Mouse (Mus musculus) heart, postnatal 14 days (tissue): ENCODE results near the gene Olfr734. TPM values are rescaled to one million over a fixed set of nuclear protein-coding genes. Genes with fewer than 3 reads are reported as not detected.

ENCODE experiments used
- DNase-seq, 2 experiments: peaks; one replicate each; pipeline ENCODE4 v3.0.0; 2021 to 2022
- intact Hi-C: fragments of 180-260 bp; cut with DNase I; formaldehyde crosslinking; loops from one replicate; pipeline ENCODE4 v1.15.1; 2025
- long read RNA-seq, 2 experiments: library from polyadenylated mRNA; stranded (forward); transcript quantifications; one replicate each; pipeline ENCODE4 v2.0.0; 2021
- total RNA-seq, 2 experiments: library from RNA; stranded (reverse); gene quantifications; 2 replicates each; pipeline ENCODE4 v1.2.3; 2021

The Olfr734 gene
- not detected for total RNA-seq
- long read RNA-seq, experiment 1: 0 reads
- long read RNA-seq, experiment 2: 0 reads

GRCm38 (mm10) chr14:50326661-50327060 is at the start of gene Olfr734:
Gene Olfr734 (minus strand): TSS chr14:50326761.
- intact Hi-C loops: no loop called here

GRCm38 (mm10) chr14:50363561-50363960 is 37.0 kb upstream of the Olfr734 start:
- intact Hi-C loops: no loop called here
- DNase-seq: no peak

More at GRCm38 (mm10) chr14:50326661-50327060, at the start of gene Olfr734:
- DNase-seq: no peak

DNA sequence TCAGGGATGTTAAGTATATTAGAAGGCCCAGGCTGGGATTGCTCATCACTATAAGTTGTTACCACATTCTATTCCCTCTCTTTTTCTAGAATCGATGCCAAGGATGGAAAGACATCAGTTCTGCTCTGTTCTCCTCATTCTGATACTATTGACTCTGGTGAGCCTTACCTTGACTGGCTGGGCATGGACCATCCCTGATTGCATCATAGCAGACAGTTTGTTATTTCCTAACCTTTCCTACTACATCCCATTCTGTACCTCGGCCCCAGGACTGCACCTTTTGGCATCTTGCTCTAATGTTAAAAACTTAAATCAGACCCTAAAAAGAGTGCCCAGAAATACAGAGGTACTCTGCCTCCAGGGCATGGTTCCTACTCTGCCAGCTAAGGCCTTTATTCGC is 33.9 kb upstream of the Olfr734 start:
- no peak for DNase-seq
- intact Hi-C loops: no loop called here

DNA sequence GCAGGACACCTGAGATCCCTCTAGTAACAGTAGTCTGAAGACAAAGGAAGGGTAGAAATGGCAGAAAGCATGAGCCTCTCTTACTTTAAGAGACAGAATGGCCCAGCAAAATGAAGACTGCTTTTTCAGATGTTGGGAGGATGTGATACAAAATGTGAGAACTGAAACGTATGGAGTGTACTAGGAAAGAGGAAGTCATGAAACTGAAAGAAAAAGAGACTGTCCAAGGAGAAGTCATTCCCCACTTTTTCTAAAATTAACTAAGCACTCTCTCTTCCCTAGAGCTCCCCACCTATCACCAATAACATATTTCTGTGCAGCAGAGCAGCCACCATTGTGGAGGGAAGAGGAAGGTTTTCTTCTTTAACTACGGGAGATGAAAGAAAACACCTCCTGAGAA is 31.0 kb upstream of the Olfr734 start, which contains the start of gene Tlr11:
Gene Tlr11, plus strand, starts transcription at position 322 of the 400 bp plus-strand sequence.
- DNase-seq: no peak

GRCm38 (mm10) chr14:50356725-50357124 is 30.2 kb upstream of the Olfr734 start:
- no peak for DNase-seq
- intact Hi-C loops: no loop called here

More for the DNA sequence above, 31.0 kb upstream of the Olfr734 start, which contains the start of gene Tlr11:
- intact Hi-C loops: no loop called here

DNA sequence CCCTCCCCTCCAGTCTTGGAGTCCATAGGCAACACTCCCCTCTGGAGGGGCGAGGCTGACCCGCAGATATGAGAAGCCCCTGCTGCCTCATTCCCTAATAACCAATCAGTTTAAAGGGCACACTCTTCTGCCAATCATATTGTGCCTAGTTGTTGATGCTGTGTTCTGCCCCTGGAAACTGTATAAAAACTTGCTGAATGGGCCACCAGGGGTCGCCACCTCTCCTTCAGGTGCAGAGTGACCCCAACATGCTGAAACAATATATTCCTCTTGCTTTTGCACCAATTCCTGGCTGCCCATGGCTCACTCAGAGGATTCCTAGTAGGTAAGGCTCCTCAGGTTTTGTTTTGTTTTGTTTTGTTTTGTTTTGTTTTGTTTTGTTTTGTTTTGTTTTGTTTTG is 25.9 kb upstream of the Olfr734 start:
- intact Hi-C loops: no loop called here
- DNase-seq: peak; percentile 4 to 10

GRCm38 (mm10) chr14:50348796-50349195 is 22.2 kb upstream of the Olfr734 start, which contains the start of gene Olfr735:
Gene Olfr735 (minus strand): TSS chr14:50348872.
- DNase-seq: no peak
- intact Hi-C loops: no loop called here

- DNase-seq: no peak
- intact Hi-C loops: no loop called here
These were observed 25.1 kb downstream of the Olfr734 start, which contains the start of gene Olfr733 for GRCm38 (mm10) chr14:50301422-50301821. Gene Olfr733 (minus strand): TSS chr14:50301522.

DNA sequence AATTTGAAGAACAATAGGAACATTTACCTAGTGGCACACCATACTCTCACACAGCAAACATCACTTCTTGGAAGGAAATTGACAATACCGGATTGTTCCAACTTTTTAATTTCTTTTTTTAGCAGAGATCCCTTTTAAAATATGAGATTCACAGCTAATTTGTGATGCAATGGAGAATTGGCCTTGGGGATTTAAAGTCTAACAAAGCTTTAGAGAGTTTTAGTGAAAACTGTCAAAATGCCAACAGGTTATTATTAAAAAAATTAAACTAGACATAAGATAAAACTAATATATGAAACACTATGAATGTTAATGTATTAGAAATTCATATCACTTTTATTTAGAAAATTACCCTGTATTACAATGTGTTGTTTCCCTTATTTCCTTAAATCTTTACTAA is 42.5 kb downstream of the Olfr734 start, which contains the start of gene Olfr732:
Gene Olfr732, minus strand, starts transcription at position 101 of the 400 bp plus-strand sequence.
- intact Hi-C loops: no loop called here
- DNase-seq: no peak

Other genes starting within 250 kb of the Olfr734 start
- gene Olfr726, start 235.8 kb downstream of the Olfr734 start, total RNA-seq: not detected
- gene Olfr727, start 203.6 kb downstream of the Olfr734 start, total RNA-seq: not detected
- gene Olfr728, start 184.1 kb downstream of the Olfr734 start, total RNA-seq: not detected
- gene Olfr729, start 173.9 kb downstream of the Olfr734 start, total RNA-seq: not detected
- gene Olfr730, start 138.6 kb downstream of the Olfr734 start, total RNA-seq: not detected
- not detected for gene Olfr731, start 84.9 kb downstream of the Olfr734 start, total RNA-seq
- gene Olfr732, start 42.6 kb downstream of the Olfr734 start, total RNA-seq: not detected
- gene Olfr733, start 25.2 kb downstream of the Olfr734 start, total RNA-seq: not detected
- not detected for gene Olfr735, start 22.1 kb upstream of the Olfr734 start, total RNA-seq
- gene Tlr11, start 31.2 kb upstream of the Olfr734 start, total RNA-seq: not detected
- gene Olfr736, start 54.4 kb upstream of the Olfr734 start, total RNA-seq: not detected
- gene Olfr738, start 80.8 kb upstream of the Olfr734 start, total RNA-seq: not detected
- gene Olfr739, start 91.9 kb upstream of the Olfr734 start, total RNA-seq: not detected
- gene Olfr740, start 118.8 kb upstream of the Olfr734 start, total RNA-seq: not detected
- gene Olfr741, start 146.0 kb upstream of the Olfr734 start, total RNA-seq: not detected
- not detected for gene Olfr742, start 176.8 kb upstream of the Olfr734 start, total RNA-seq
- gene Olfr743, start 195.1 kb upstream of the Olfr734 start, total RNA-seq: not detected